Mouse (Mus musculus) liver, embryonic 11.5 days (tissue): Measurements from ENCODE around the gene Vars. TPM values are rescaled to one million over a fixed set of nuclear protein-coding genes. Genes with fewer than 3 reads are reported as not detected.

Experiments
- ATAC-seq: fragments of 200-750 bp; cut with Nextera tagmentation; replicated peaks from 2 replicates; pipeline ENCODE4 v1.8.0; 2017; ENCODE audit warnings: moderate number of reproducible peaks, mild to moderate bottlenecking, moderate TSS enrichment, moderate library complexity; ENCODE audit not compliant: low FRiP score
- DNase-seq: peaks from one replicate; pipeline ENCODE4 v3.0.0-alpha.2; 2017; ENCODE audit warnings: low spot score
- H3K27ac ChIP-seq: fragments of 300-500 bp; sonication (generic); 2 replicates; pipeline ENCODE4 v1.5.1; 2014; ENCODE audit warnings: mild to moderate bottlenecking, low read depth, low read length, control low read depth
- H3K27me3 ChIP-seq: fragments of 300-500 bp; sonication (generic); replicated peaks from 2 replicates; pipeline ENCODE4 v1.6.1; 2014; ENCODE audit warnings: low read length, mixed read lengths; ENCODE audit not compliant: control insufficient read depth, insufficient read depth
- H3K36me3 ChIP-seq: fragments of 300-500 bp; sonication (generic); 2 replicates; pipeline ENCODE4 v1.6.1; 2014; ENCODE audit warnings: mild to moderate bottlenecking, low read length, moderate library complexity, mixed read lengths; ENCODE audit not compliant: control insufficient read depth, insufficient read depth
- H3K4me1 ChIP-seq: fragments of 300-500 bp; sonication (generic); replicated peaks from 2 replicates; pipeline ENCODE4 v1.6.1; 2014; ENCODE audit warnings: low read length, mixed read lengths; ENCODE audit not compliant: control insufficient read depth, insufficient read depth
- H3K4me2 ChIP-seq: fragments of 300-500 bp; sonication (generic); 2 replicates; pipeline ENCODE4 v1.6.1; 2014; ENCODE audit warnings: mild to moderate bottlenecking, control low read depth, moderate library complexity
- H3K4me3 ChIP-seq: fragments of 300-500 bp; sonication (generic); 2 replicates; pipeline ENCODE4 v1.5.1; 2014; ENCODE audit warnings: low read depth, low read length, control low read depth
- H3K9ac ChIP-seq: fragments of 300-500 bp; sonication (generic); 2 replicates; pipeline ENCODE4 v1.6.1; 2014; ENCODE audit warnings: low read depth, low read length, control low read depth
- H3K9me3 ChIP-seq: fragments of 300-500 bp; sonication (generic); 2 replicates; pipeline ENCODE4 v1.6.1; 2016; ENCODE audit warnings: low read length, inconsistent platforms, mixed read lengths; ENCODE audit not compliant: control insufficient read depth
- WGBS: fragments of 180-500 bp; shearing (Covaris S2); extraction: QIAGEN DNeasy Blood & Tissue Kit; methylation state at CpG from one replicate; pipeline ENCODE4 v1.1.7; 2014; 5-methylcytosine and 5-hydroxymethylcytosine counted together
- polyA plus RNA-seq: library from polyadenylated mRNA; unstranded; fragments of >200 nt; fragmentation: Nextera tagmentation; extraction: Ambion mirVana; gene quantifications from 2 replicates; pipeline ENCODE4 v1.2.1, GENCODE M21; 2014

The Vars gene
- 234 and 245 TPM in 2 replicates for polyA plus RNA-seq

DNA sequence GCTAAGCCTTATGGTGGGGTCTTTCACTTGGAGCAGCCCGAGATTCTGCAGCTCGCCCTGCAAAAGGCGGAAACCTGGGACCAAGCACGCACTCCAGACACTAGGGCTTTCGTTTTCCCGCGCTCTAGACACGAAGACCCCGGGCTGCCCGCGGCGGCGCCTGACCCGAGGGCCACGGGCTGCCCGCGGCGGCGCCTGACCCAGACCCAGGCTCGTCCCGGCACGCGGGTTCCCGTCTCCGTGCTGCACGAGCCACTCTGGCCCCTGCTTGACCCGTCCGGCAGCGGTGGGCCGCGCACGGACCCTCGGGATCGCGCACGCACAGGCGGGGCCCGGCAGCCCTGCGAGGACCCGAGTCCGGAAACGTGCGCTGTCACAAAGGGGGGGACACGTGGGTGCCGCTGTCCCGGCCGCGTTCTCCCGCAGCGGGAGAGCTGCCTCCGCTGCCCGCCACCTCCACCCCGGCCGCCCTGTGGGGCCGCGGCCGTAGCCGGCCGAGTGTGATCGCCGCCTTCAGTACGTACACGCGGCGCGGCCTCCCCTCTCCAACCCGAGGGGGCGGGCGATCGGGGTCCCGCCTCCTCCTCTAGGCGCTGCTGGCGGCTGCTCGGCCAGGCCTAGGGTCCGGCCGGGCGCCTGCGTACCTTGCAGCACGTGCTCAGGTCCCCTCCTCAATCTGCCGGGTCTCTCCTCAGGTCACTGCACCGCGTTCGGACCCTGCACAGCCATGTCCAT is at the start of gene Vars:
TSS of gene Vars (plus strand) at position 271 of the 735 bp plus-strand sequence.
- WGBS = under 1% methylated on average over 79 of the region's 83 CpGs
- H3K9ac ChIP-seq = peak within 1 kb of the TSS; percentile 99
- H3K4me2 ChIP-seq = peak within 1 kb of the TSS; percentile 98
- H3K27ac ChIP-seq = peak within 1 kb of the TSS; percentile 99
- ATAC-seq (peak; percentile 84), DNase-seq (peak; percentile 97)
- peaks cover 54% of the 10 kb centered on the region for H3K4me1 ChIP-seq
- H3K36me3 ChIP-seq = peaks cover 48% of the 10 kb centered on the region
- no peaks in the 10 kb centered on the region for H3K9me3 ChIP-seq
- peak within 1 kb of the TSS; percentile 98 for H3K4me3 ChIP-seq
- H3K27me3 ChIP-seq = no peaks in the 10 kb centered on the region

GRCm38 (mm10) chr17:34951636-34952377 is 49.0 kb upstream of the Vars start:
- H3K4me1 ChIP-seq = peaks cover 6% of the 10 kb centered on the region; the same call in 1 of the 2 replicates
- H3K4me3 ChIP-seq = peak overlapping the region; percentile 94
- H3K27ac ChIP-seq = peak overlapping the region; percentile 99
- ATAC-seq = 0 out of 2 replicates have a peak, but pooled peaks have one; percentile 16
- H3K36me3 ChIP-seq = peaks cover 20% of the 10 kb centered on the region
- peak overlapping the region; percentile 100 for H3K9ac ChIP-seq
- no peaks in the 10 kb centered on the region for H3K9me3 ChIP-seq
- H3K27me3 ChIP-seq = peaks cover under 1% of the 10 kb centered on the region; the same call in 1 of the 2 replicates
- H3K4me2 ChIP-seq = peak overlapping the region; percentile 70
- no peak for DNase-seq
- under 1% methylated on average over 29 of the region's 29 CpGs for WGBS

- Histone ChIP-seq H3K9ac (peak overlapping the region; percentile 100), H3K27me3 (peaks cover 3% of the 10 kb centered on the region; the same call in 1 of the 2 replicates), H3K4me3 (peak overlapping the region; percentile 94), H3K27ac (peak overlapping the region; percentile 99), H3K4me1 (peaks cover 6% of the 10 kb centered on the region; the same call in 1 of the 2 replicates), H3K9me3 (no peaks in the 10 kb centered on the region), H3K36me3 (peaks cover 20% of the 10 kb centered on the region), H3K4me2 (peak overlapping the region; percentile 70)
- ATAC-seq (peak; percentile 66), DNase-seq (peak; percentile 89)
- under 1% methylated on average over 23 of the region's 23 CpGs for WGBS
These were observed 48.3 kb upstream of the Vars start for GRCm38 (mm10) chr17:34952378-34953040.

GRCm38 (mm10) chr17:34953258-34953657 is 47.5 kb upstream of the Vars start:
- ATAC-seq (no peak), DNase-seq (no peak)
- H3K27me3 ChIP-seq = peaks cover 3% of the 10 kb centered on the region; the same call in 1 of the 2 replicates
- H3K27ac ChIP-seq = 0 out of 2 replicates have a peak overlapping the region, but pooled peaks have one; percentile 99
- H3K4me2 ChIP-seq = peak overlapping the region; percentile 70
- WGBS = 79% methylated on average over 3 of the region's 3 CpGs
- H3K36me3 ChIP-seq = peaks cover 20% of the 10 kb centered on the region
- peaks cover 6% of the 10 kb centered on the region; the same call in 1 of the 2 replicates for H3K4me1 ChIP-seq
- peak overlapping the region; percentile 94 for H3K4me3 ChIP-seq
- no peaks in the 10 kb centered on the region for H3K9me3 ChIP-seq
- peak overlapping the region; percentile 100 for H3K9ac ChIP-seq

DNA sequence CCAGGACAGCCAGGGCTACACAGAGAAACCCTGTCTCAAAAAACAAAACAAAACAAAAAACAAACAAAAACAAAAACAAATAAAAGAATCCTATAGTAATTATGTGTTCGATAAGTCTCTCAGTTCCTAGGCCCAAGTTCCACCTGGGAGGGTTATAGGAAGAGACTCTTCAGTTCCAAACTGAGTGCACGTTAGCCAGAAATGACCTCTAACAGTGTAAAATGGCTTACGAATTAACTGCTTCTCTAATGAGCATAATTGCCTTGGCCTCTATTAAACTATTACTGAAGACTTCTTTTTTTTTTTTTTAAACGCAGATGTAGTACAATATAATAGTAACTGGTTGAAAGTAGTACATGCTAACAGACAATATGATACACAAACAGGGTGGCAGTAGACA is 46.9 kb upstream of the Vars start:
- no peak for ATAC-seq
- 91% methylated on average over 4 of the region's 4 CpGs for WGBS

DNA sequence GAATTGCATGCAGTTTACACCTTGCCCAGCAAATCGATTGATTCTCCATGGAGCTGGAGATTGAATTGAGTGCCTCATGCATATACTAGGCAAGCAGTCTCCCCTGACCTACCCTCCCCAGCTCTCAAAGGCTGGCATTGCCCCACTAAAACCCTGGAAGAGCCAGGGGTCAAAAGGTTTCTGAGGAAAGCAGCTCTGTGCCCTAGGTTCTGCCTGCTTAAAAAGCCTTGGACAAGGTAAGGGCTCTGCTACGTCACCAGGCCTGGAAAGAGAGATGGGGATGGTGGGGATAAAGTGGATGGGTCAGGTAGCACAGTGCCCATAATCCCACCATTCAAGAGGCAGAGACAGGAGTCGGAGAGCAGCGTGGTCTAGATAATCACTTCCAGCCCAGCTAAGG is 46.0 kb upstream of the Vars start:
- WGBS = 82% methylated on average over 4 of the region's 4 CpGs
- Histone ChIP-seq H3K36me3 (peaks cover 16% of the 10 kb centered on the region), H3K9me3 (no peaks in the 10 kb centered on the region), H3K27ac (no peak overlapping the region), H3K4me2 (no peak overlapping the region), H3K4me3 (no peak overlapping the region), H3K9ac (no peak overlapping the region), H3K27me3 (peaks cover 3% of the 10 kb centered on the region; the same call in 1 of the 2 replicates), H3K4me1 (peaks cover 11% of the 10 kb centered on the region)
- ATAC-seq = no peak
- DNase-seq = no peak

More for the DNA sequence above, 46.9 kb upstream of the Vars start:
- DNase-seq = no peak
- Histone ChIP-seq H3K9me3 (no peaks in the 10 kb centered on the region), H3K9ac (no peak overlapping the region), H3K36me3 (peaks cover 20% of the 10 kb centered on the region), H3K4me2 (no peak overlapping the region), H3K27ac (no peak overlapping the region), H3K4me1 (peaks cover 6% of the 10 kb centered on the region; the same call in 1 of the 2 replicates), H3K27me3 (peaks cover 3% of the 10 kb centered on the region; the same call in 1 of the 2 replicates), H3K4me3 (no peak overlapping the region)

- peaks cover 6% of the 10 kb centered on the region; the same call in 1 of the 2 replicates for H3K36me3 ChIP-seq
- no peak overlapping the region for H3K4me3 ChIP-seq
- no peak overlapping the region for H3K9ac ChIP-seq
- H3K4me1 ChIP-seq = peaks cover 11% of the 10 kb centered on the region
- WGBS = 73% methylated on average over 3 of the region's 3 CpGs
- no peak for DNase-seq
- no peak for ATAC-seq
- peaks cover 3% of the 10 kb centered on the region; the same call in 1 of the 2 replicates for H3K27me3 ChIP-seq
- H3K27ac ChIP-seq = no peak overlapping the region
- no peaks in the 10 kb centered on the region for H3K9me3 ChIP-seq
- H3K4me2 ChIP-seq = no peak overlapping the region
These were observed 44.9 kb upstream of the Vars start for GRCm38 (mm10) chr17:34955884-34956283.

DNA sequence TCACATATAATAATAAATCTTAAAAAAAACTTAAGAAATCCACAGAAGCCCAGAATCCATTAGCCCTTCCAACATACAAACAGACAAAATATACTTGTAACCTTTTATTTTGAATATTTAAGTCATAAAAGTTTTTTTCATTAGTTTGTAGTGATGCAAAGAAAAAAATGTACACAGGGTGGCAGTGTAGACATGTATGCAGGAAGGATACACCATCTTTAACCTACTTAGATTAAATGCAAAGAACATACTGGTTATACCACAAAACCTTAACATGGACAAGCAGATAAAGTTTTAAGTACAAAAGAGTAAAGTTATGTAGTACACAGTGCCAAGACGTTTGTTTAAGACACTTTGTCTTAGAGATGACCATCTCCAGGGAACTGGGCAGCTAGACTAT is 44.4 kb upstream of the Vars start:
- Histone ChIP-seq H3K4me2 (no peak overlapping the region), H3K4me1 (peaks cover 11% of the 10 kb centered on the region), H3K36me3 (peaks cover 2% of the 10 kb centered on the region; the same call in 1 of the 2 replicates), H3K27me3 (peaks cover 3% of the 10 kb centered on the region), H3K27ac (no peak overlapping the region), H3K9me3 (no peaks in the 10 kb centered on the region), H3K4me3 (no peak overlapping the region), H3K9ac (no peak overlapping the region)
- DNase-seq (no peak), ATAC-seq (no peak)
- WGBS = 45% methylated on average over 1 of the region's 1 CpGs
